Mouse (Mus musculus): ENCODE results near the gene Golga3.

DNA sequence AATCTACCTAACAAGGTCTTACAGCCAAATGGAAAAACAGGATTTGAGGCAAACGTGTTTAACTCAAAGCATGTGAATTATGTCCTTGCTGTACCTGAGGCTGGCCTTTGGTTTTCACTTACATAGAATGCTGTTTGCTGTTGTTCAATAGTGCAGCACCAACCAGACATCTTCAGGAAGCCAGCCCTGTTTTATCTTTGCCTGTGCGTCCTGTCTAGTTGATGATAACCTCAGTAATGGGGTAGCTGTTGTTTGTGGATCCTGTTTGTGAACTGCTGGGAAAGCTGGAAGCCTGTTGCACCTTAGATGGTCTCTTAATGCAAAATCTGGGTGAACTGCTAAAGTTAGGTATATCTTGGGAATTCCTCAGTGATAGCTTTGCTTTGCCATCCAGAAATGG is 2.1 kb downstream of the Golga3 start:
- TF ChIP-seq CTCF (IDR thresholded peaks at IDR 0.05; ENCODE audit: control insufficient read depth, insufficient read depth, insufficient replicate concordance, low read depth, low read length) (no peak), POLR2A (IDR thresholded peaks at IDR 0.05; ENCODE audit: control insufficient read depth, low read depth, low read length) (no peak)

All from testis, adult 2 months (tissue).